Mouse (Mus musculus) inflammation-experienced regulatory T-cells, adult 16 weeks (primary cell): Measurements from ENCODE around the gene Ramp1. TPM values are rescaled to one million over a fixed set of nuclear protein-coding genes. Genes with fewer than 3 reads are reported as not detected.

ENCODE experiments used
- polyA plus RNA-seq: library from polyadenylated mRNA; unstranded; fragments of 100-300 nt; shearing (Covaris generic); gene quantifications from one replicate; pipeline ENCODE4 v1.2.1, GENCODE M21; 2017

Ramp1 gene
- 32.7 TPM for polyA plus RNA-seq

DNA sequence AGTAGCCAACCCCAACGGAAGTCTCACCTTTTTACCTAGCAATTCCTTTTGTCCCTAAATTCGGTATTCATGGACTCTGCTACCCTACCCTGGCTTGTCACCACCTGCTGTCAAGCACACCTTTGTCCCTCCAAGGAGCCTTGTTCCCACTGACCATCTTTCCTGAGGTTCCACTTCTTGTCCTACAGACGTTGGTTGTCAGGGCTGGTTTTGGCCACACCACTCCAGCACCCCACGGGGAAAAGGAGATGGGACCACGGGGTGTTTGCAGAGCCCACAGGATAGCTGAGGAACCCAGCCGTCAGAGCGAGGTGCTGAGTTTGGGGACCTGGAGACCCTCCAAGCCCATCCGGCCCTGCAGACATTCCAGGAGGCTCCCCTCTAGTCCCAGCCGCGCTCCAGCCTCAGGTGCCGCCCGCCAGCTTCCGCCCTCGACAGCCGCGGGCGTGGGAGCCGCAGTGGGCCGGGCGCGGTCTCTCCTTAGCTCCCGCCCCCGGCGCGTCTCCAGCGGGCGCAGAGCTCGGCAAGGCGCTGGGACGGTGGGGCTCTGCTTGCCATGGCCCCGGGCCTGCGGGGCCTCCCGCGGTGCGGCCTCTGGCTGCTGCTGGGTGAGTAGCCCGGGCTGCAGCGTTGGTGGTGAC lies at the start of gene Ramp1:
TSS of gene Ramp1 (plus strand) at position 290 of the 641 bp plus-strand sequence.

DNA sequence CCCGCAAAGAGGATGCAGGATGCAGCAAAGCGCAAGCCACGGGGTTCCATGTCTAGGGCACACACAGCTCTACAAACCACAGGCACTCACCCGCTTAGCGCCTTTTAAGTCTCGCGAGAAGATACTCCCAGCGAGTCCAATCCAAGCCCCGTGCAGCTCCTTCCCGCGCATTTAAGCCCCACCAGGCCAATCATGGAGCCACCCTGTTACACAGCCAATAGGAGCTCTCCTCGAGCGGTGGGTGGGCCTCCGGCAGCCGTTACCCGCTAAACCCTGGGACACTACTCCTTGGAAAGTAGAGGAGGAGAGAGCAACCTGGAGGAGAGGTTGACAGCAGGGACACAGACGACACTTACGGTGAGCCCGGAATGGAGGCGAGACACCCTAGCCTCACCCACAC lies 34.8 kb upstream of the Ramp1 start, which contains the start of gene Rbm44:
TSS of gene Rbm44 (plus strand) at position 277 of the 400 bp plus-strand sequence.

DNA sequence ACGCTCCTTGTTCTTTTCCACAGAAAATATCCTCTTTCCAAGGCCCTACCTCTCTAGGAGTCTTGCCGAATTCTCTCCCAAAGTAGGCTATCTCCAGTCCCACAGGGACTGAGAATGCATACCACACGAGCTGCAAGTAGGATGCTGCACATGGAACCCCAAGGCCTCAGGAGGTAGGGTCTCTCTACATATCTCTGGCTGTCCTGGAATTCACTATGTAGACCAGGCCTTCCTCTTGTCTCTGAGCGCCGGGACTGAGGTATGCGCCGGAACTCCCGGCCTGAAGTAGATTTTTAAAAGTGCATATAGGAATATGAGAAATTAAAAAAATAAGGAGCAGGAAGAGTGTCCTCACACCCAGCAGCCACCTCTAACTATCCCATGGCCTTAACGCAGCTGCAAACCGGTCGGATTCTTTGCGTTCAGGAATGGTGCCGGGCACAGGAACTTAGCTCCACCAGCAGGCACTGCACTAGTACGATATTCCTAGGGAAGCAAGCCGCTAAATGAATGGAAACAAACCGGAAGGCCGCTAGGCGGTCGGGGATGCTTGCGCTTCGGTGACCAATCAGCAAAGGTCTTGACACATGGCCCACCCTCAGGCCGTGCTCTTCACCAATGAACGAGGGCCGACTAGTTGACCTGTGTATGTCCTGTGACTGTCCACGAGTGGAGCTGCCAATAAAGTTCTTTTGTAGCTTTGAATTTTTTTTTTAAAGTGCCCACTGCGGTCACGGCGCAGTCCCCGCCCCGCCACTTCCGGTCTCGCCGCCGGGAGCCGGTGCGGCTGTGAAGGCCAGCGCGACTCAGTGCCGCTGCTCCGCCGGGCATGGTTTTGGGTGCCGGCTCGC lies 70.2 kb downstream of the Ramp1 start, which contains the start of gene Ube2f:
TSS of gene Ube2f (plus strand) at position 741 of the 851 bp plus-strand sequence.

Other genes starting within 250 kb of the Ramp1 start
- gene Prlh, start 226.7 kb upstream of the Ramp1 start, polyA plus RNA-seq = not detected
- not detected for gene Rab17, start 210.2 kb upstream of the Ramp1 start, polyA plus RNA-seq
- gene Lrrfip1, start 181.1 kb upstream of the Ramp1 start, polyA plus RNA-seq = 286 TPM
- 1.5 TPM for gene Rbm44, start 34.7 kb upstream of the Ramp1 start, polyA plus RNA-seq
- 106 TPM for gene Ube2f, start 70.5 kb downstream of the Ramp1 start, polyA plus RNA-seq
- 59.4 TPM for gene Scly, start 118.5 kb downstream of the Ramp1 start, polyA plus RNA-seq
- gene Espnl, start 142.3 kb downstream of the Ramp1 start, polyA plus RNA-seq = not detected
- not detected for gene Klhl30, start 171.2 kb downstream of the Ramp1 start, polyA plus RNA-seq
- gene Erfe, start 186.6 kb downstream of the Ramp1 start, polyA plus RNA-seq = not detected
- gene Ilkap, start 219.0 kb downstream of the Ramp1 start, polyA plus RNA-seq = 51.6 TPM
- gene Hes6, start 234.2 kb downstream of the Ramp1 start, polyA plus RNA-seq = 43.7 TPM